Mouse (Mus musculus): ENCODE measurements around the gene Mab21l2. TPM values are rescaled to one million over a fixed set of nuclear protein-coding genes. Genes with fewer than 3 reads are reported as not detected.

The Mab21l2 gene
- total and polyA plus RNA-seq, 2 experiments from 2014 or later, result 93.4 to 112 TPM

- no peak overlapping the region for H3K9ac ChIP-seq (replicated peaks; ENCODE audit: low read length)
- no peak for DNase-seq (ENCODE audit: low spot score)
- H3K9me3 ChIP-seq (ENCODE audit: low read length), result no peaks in the 10 kb centered on the region
- no peak overlapping the region for H3K4me3 ChIP-seq (ENCODE audit: low read length)
- TF ChIP-seq CTCF (IDR thresholded peaks at IDR 0.05; ENCODE audit: low read depth), result no peak
- ATAC-seq, result no peak
- H3K4me1 ChIP-seq (ENCODE audit: insufficient read depth, low read length), result no peaks in the 10 kb centered on the region
- no peak overlapping the region for H3K4me2 ChIP-seq (ENCODE audit: low read depth, low read length)
- H3K27me3 ChIP-seq (ENCODE audit: insufficient read depth, low read length), result no peaks in the 10 kb centered on the region
- 95% methylated on average over 1 of the region's 1 CpGs for WGBS
- H3K27ac ChIP-seq, result no peak overlapping the region
- H3K36me3 ChIP-seq (ENCODE audit: insufficient read depth, low read length), result no peaks in the 10 kb centered on the region
Observed at GRCm38 (mm10) chr3:86561023-86561344, 12.6 kb upstream of the Mab21l2 start.

DNA sequence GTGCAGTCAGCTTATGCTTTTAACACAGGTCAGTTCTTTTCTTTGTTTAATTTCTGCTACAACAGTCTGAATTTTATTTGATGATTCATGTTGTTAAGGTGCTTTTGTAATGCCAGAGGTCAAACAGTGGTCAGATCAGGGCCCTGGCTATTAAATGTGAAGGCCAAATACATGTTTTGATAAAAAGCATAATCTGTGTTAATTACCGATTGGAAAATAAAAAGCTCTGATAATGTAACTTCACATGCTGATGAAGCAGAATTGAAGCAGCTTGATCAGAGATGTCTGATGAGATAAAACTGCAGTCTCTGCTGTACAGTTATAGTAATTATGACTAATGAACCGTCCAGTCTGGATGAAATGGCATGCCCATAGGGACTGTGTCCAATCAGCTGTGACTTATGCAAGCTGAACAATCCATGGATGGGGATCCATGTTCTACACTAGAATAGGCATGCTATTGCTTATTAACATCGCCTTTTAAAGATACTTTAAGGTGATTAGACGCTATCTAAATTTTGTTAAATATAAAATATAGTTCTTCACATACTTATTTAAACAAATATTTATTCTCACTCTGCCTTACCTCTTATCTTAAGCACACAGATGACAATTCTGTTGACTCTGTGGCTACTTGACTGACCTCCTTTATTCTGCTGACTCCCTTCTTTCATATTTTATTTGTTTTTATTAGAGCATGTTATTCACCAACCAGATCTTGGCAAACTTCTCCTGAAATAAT is 12.0 kb upstream of the Mab21l2 start:
- Histone ChIP-seq H3K9ac (replicated peaks; ENCODE audit: low read length) (no peak overlapping the region), H3K9me3 (ENCODE audit: low read length) (no peaks in the 10 kb centered on the region), H3K4me1 (ENCODE audit: insufficient read depth, low read length) (no peaks in the 10 kb centered on the region), H3K36me3 (ENCODE audit: insufficient read depth, low read length) (no peaks in the 10 kb centered on the region), H3K4me3 (ENCODE audit: low read length) (no peak overlapping the region), H3K4me2 (ENCODE audit: low read depth, low read length) (no peak overlapping the region), H3K27me3 (ENCODE audit: insufficient read depth, low read length) (no peaks in the 10 kb centered on the region), H3K27ac (no peak overlapping the region)
- WGBS, result 65% methylated on average over 4 of the region's 4 CpGs
- ATAC-seq (no peak), DNase-seq (ENCODE audit: low spot score) (no peak)
- TF ChIP-seq CTCF (IDR thresholded peaks at IDR 0.05; ENCODE audit: low read depth), result no peak

DNA sequence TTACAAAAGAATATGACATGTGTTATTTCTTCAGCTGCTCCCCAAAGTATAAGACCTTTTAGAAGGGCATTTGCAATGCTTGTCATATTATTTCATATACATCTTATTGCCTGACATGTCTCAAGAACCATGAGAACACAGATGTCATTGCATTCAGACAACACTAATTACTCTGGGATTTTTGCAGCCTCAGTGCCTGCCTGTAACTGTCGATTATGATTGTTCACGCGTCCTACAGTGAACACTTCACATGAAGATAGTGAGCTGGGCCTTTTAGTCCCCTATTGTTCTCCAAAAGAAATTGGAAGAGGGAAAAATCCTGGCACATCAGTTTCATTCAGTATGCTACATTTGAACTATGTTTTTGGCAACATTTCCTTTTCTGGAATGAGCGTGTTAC is 11.2 kb upstream of the Mab21l2 start:
- TF ChIP-seq CTCF (IDR thresholded peaks at IDR 0.05; ENCODE audit: low read depth), result no peak
- Histone ChIP-seq H3K27ac (no peak overlapping the region), H3K9me3 (ENCODE audit: low read length) (no peaks in the 10 kb centered on the region), H3K4me2 (ENCODE audit: low read depth, low read length) (no peak overlapping the region), H3K4me3 (ENCODE audit: low read length) (no peak overlapping the region), H3K27me3 (ENCODE audit: insufficient read depth, low read length) (no peaks in the 10 kb centered on the region), H3K4me1 (ENCODE audit: insufficient read depth, low read length) (no peaks in the 10 kb centered on the region), H3K9ac (replicated peaks; ENCODE audit: low read length) (no peak overlapping the region), H3K36me3 (ENCODE audit: insufficient read depth, low read length) (no peaks in the 10 kb centered on the region)
- ATAC-seq (no peak), DNase-seq (ENCODE audit: low spot score) (no peak)
- 40% methylated on average over 4 of the region's 4 CpGs for WGBS

GRCm38 (mm10) chr3:86558976-86559375 is 10.5 kb upstream of the Mab21l2 start:
- Histone ChIP-seq H3K4me3 (ENCODE audit: low read length) (no peak overlapping the region), H3K4me1 (ENCODE audit: insufficient read depth, low read length) (no peaks in the 10 kb centered on the region), H3K4me2 (ENCODE audit: low read depth, low read length) (no peak overlapping the region), H3K9me3 (ENCODE audit: low read length) (no peaks in the 10 kb centered on the region), H3K27ac (no peak overlapping the region), H3K36me3 (ENCODE audit: insufficient read depth, low read length) (no peaks in the 10 kb centered on the region), H3K27me3 (ENCODE audit: insufficient read depth, low read length) (no peaks in the 10 kb centered on the region), H3K9ac (replicated peaks; ENCODE audit: low read length) (no peak overlapping the region)
- no peak for TF ChIP-seq CTCF (IDR thresholded peaks at IDR 0.05; ENCODE audit: low read depth)
- WGBS, result 27% methylated on average over 1 of the region's 1 CpGs
- DNase-seq (ENCODE audit: low spot score) (no peak), ATAC-seq (no peak)

- no peaks in the 10 kb centered on the region for H3K36me3 ChIP-seq (ENCODE audit: insufficient read depth, low read length)
- no peaks in the 10 kb centered on the region for H3K9me3 ChIP-seq (ENCODE audit: low read length)
- 0 out of 2 replicates have a peak, but pooled peaks cover 3% of the 10 kb centered on the region for H3K4me1 ChIP-seq (ENCODE audit: insufficient read depth, low read length)
- peak overlapping the region; percentile 56; the same call in 1 of the 2 replicates for H3K4me2 ChIP-seq (ENCODE audit: low read depth, low read length)
- no peak for TF ChIP-seq CTCF (IDR thresholded peaks at IDR 0.05; ENCODE audit: low read depth)
- no peak overlapping the region for H3K9ac ChIP-seq (replicated peaks; ENCODE audit: low read length)
- 64% methylated on average over 5 of the region's 5 CpGs for WGBS
- DNase-seq (ENCODE audit: low spot score) (no peak), ATAC-seq (no peak)
- H3K4me3 ChIP-seq (ENCODE audit: low read length), result no peak overlapping the region
- peaks cover 5% of the 10 kb centered on the region; the same call in 1 of the 2 replicates for H3K27me3 ChIP-seq (ENCODE audit: insufficient read depth, low read length)
- 0 out of 2 replicates have a peak overlapping the region, but pooled peaks have one; percentile 11 for H3K27ac ChIP-seq
Observed at GRCm38 (mm10) chr3:86552170-86552569, 3.7 kb upstream of the Mab21l2 start.

- peak overlapping the region; percentile 65 for H3K27ac ChIP-seq
- DNase-seq (ENCODE audit: low spot score) (no peak), ATAC-seq (no peak)
- no peak for TF ChIP-seq CTCF (IDR thresholded peaks at IDR 0.05; ENCODE audit: low read depth)
- peaks cover 5% of the 10 kb centered on the region; the same call in 1 of the 2 replicates for H3K27me3 ChIP-seq (ENCODE audit: insufficient read depth, low read length)
- 0 out of 2 replicates have a peak, but pooled peaks cover 3% of the 10 kb centered on the region for H3K4me1 ChIP-seq (ENCODE audit: insufficient read depth, low read length)
- no peaks in the 10 kb centered on the region for H3K36me3 ChIP-seq (ENCODE audit: insufficient read depth, low read length)
- H3K4me2 ChIP-seq (ENCODE audit: low read depth, low read length), result peak overlapping the region; percentile 56
- H3K4me3 ChIP-seq (ENCODE audit: low read length), result peak overlapping the region; percentile 29; the same call in 1 of the 2 replicates
- 29% methylated on average over 8 of the region's 8 CpGs for WGBS
- peak overlapping the region; percentile 17; the same call in 1 of the 2 replicates for H3K9ac ChIP-seq (replicated peaks; ENCODE audit: low read length)
- H3K9me3 ChIP-seq (ENCODE audit: low read length), result no peaks in the 10 kb centered on the region
Observed at GRCm38 (mm10) chr3:86551011-86551728, 2.7 kb upstream of the Mab21l2 start.
